In the genomic region with DNA sequence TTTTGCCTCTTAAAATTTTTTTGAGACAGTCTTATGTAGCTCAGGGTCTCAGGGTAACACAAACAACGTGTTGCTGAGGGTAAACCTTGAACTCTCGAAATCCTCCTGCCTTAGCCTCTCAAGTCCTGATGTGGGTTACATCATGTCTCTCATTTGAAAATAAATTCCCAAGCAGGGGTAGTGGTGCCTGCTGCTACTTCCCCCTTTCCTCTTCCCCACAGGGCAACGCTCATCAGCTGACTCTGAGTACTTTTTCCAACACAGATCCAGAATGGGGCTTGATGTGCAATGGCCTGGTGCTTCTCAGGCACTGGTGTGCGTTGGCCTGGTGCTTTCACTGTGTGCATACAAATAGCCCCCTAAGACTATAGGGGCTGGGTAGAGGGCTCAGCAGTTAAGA, we compare ENCODE assay signal across 28 mouse cellular contexts. TPM values are rescaled to one million over a fixed set of nuclear protein-coding genes. Genes with fewer than 3 reads are reported as not detected.
DNase-seq lines count a peak whose midpoint lies in the region; ATAC-seq and TF ChIP-seq lines count a peak whose summit lies in the region.
"Had no signal": no experiment of that assay in that cellular context is flagged by ENCODE, and none has a peak within 500 bp of the region (broad histone marks: within the 10 kb centered on the region; RNA-seq: fewer than 3 reads in every experiment).

No protein-coding gene starts in this region.

- no peak overlapping the region for H3K9ac ChIP-seq in midbrain, embryonic 11.5 days (ENCODE audit: low read length)
- no peak overlapping the region for H3K9ac ChIP-seq in midbrain, embryonic 16.5 days (ENCODE audit: low read depth, low read length)
- H3K9ac ChIP-seq: hindbrain, embryonic 15.5 days; limb, embryonic 13.5 days; neural tube, embryonic 13.5 days had no signal

- H3K4me2 ChIP-seq in midbrain, embryonic 11.5 days = no peak overlapping the region
- H3K4me2 ChIP-seq in midbrain, embryonic 16.5 days (ENCODE audit: low read length) = no peak overlapping the region
- H3K4me2 ChIP-seq: neural tube, embryonic 13.5 days had no signal

- H3K9me3 ChIP-seq in midbrain, embryonic 11.5 days (ENCODE audit: control insufficient read depth, low read length) = no peaks in the 10 kb centered on the region
- H3K9me3 ChIP-seq in midbrain, embryonic 16.5 days (replicated peaks; ENCODE audit: control insufficient read depth, low read length, poor library complexity, severe bottlenecking) = no peaks in the 10 kb centered on the region
- no peaks in the 10 kb centered on the region for H3K9me3 ChIP-seq in forebrain, embryonic 10.5 days
- H3K9me3 ChIP-seq: hindbrain, embryonic 10.5 days; hindbrain, embryonic 15.5 days; limb, embryonic 13.5 days; midbrain, embryonic 10.5 days; neural tube, embryonic 13.5 days had no signal

- TF ChIP-seq CTCF in bone marrow, adult 2 months (IDR thresholded peaks at IDR 0.05; ENCODE audit: control insufficient read depth, insufficient read depth, low read length) = no peak

- H3K36me3 ChIP-seq in midbrain, embryonic 11.5 days (ENCODE audit: control insufficient read depth, insufficient read depth, low read length) = no peaks in the 10 kb centered on the region
- no peaks in the 10 kb centered on the region for H3K36me3 ChIP-seq in midbrain, embryonic 16.5 days (ENCODE audit: control insufficient read depth, insufficient read depth, low read length)
- H3K36me3 ChIP-seq in forebrain, embryonic 10.5 days (replicated peaks) = peaks cover 19% of the 10 kb centered on the region
- H3K36me3 ChIP-seq: hindbrain, embryonic 15.5 days; limb, embryonic 13.5 days; neural tube, embryonic 13.5 days had no signal

- no peak for ATAC-seq in midbrain, embryonic 11.5 days (ENCODE audit: low FRiP score)
- no peak for ATAC-seq in midbrain, embryonic 16.5 days
- peak; percentile 55 for ATAC-seq in megakaryocyte, adult 5-6 weeks (ENCODE audit: poor library complexity, severe bottlenecking)
- ATAC-seq: forebrain, embryonic 14.5 days; inflammation-experienced regulatory T-cells, adult 6 months had no signal

- DNase-seq in midbrain, embryonic 11.5 days (ENCODE audit: low spot score, missing footprints) = peak; percentile 80
- no peak for DNase-seq in thymus, postnatal 4 days
- no peak for DNase-seq in thymus, postnatal 36 days
- no peak for DNase-seq in forebrain, embryonic 10.5 days (ENCODE audit: extremely low spot score, low spot score)
- DNase-seq: adrenal gland, postnatal 36 days; cerebellum, adult 8-10 months; cerebellum, postnatal 25 days; gastrocnemius, adult 2 months; gastrocnemius, postnatal 36 days; heart, postnatal 14 days; kidney, adult 11 months; kidney, postnatal 14 days; layer of hippocampus, adult 9-11 months; lung, adult 18-20 months; lung, postnatal 10 days; retina, postnatal 1 day; right cerebral cortex, postnatal 14 days had no signal

- no peak for TF ChIP-seq POLR2A in bone marrow, adult 2 months (IDR thresholded peaks at IDR 0.05; ENCODE audit: borderline replicate concordance, control insufficient read depth, low read depth, low read length)

- 87% methylated on average over 4 of the region's 4 CpGs for WGBS in midbrain, embryonic 11.5 days
- WGBS in midbrain, embryonic 16.5 days = 91% methylated on average over 4 of the region's 4 CpGs
- 35% methylated on average over 4 of the region's 4 CpGs for WGBS in bone marrow, adult 2 months
- 90% methylated on average over 4 of the region's 4 CpGs for WGBS in forebrain, embryonic 10.5 days

- H3K4me1 ChIP-seq in midbrain, embryonic 11.5 days (ENCODE audit: control insufficient read depth, insufficient read depth, low read length) = peaks cover 10% of the 10 kb centered on the region
- peaks cover 21% of the 10 kb centered on the region for H3K4me1 ChIP-seq in midbrain, embryonic 16.5 days (ENCODE audit: control insufficient read depth, insufficient read depth, low read length)
- H3K4me1 ChIP-seq in bone marrow, adult 2 months (ENCODE audit: control insufficient read depth, insufficient read depth, low read length) = peaks cover 6% of the 10 kb centered on the region
- peaks cover 41% of the 10 kb centered on the region for H3K4me1 ChIP-seq in forebrain, embryonic 10.5 days

- no peaks in the 10 kb centered on the region; the same call in 1 of the 2 replicates for H3K27me3 ChIP-seq in midbrain, embryonic 11.5 days (ENCODE audit: control insufficient read depth, insufficient read depth, low read length)
- no peaks in the 10 kb centered on the region for H3K27me3 ChIP-seq in midbrain, embryonic 16.5 days (ENCODE audit: control insufficient read depth, insufficient read depth, low read depth, low read length)
- H3K27me3 ChIP-seq in forebrain, embryonic 10.5 days (ENCODE audit: poor library complexity, severe bottlenecking) = no peaks in the 10 kb centered on the region
- H3K27me3 ChIP-seq: CH12.LX; hindbrain, embryonic 15.5 days; limb, embryonic 13.5 days; neural tube, embryonic 13.5 days had no signal

- H3K27ac ChIP-seq in midbrain, embryonic 11.5 days (ENCODE audit: low read depth, low read length) = no peak overlapping the region
- H3K27ac ChIP-seq in midbrain, embryonic 16.5 days (ENCODE audit: low read length) = no peak overlapping the region
- H3K27ac ChIP-seq in bone marrow, adult 2 months (ENCODE audit: control insufficient read depth, insufficient read depth, low read depth, low read length, poor library complexity) = peak overlapping the region; percentile 36; the same call in 1 of the 2 replicates
- H3K27ac ChIP-seq in forebrain, embryonic 10.5 days = no peak overlapping the region

- H3K4me3 ChIP-seq in midbrain, embryonic 11.5 days (ENCODE audit: low read depth, low read length) = no peak overlapping the region
- no peak overlapping the region for H3K4me3 ChIP-seq in midbrain, embryonic 16.5 days (ENCODE audit: low read depth, low read length)
- no peak overlapping the region for H3K4me3 ChIP-seq in bone marrow, adult 2 months (replicated peaks; ENCODE audit: control insufficient read depth, low read depth, low read length)
- H3K4me3 ChIP-seq in forebrain, embryonic 10.5 days = no peak overlapping the region
- H3K4me3 ChIP-seq: hindbrain, embryonic 15.5 days; neural tube, embryonic 13.5 days had no signal

RNA-seq across cellular contexts. Expression of a gene that starts 1.4 kb away (rescaled TPM):
- 130 and 139 TPM in 2 replicates for polyA plus RNA-seq in midbrain, embryonic 11.5 days (2014; fragmentation: Nextera tagmentation; extraction: Ambion mirVana)
- 83.1 and 90.9 TPM in 2 replicates for polyA plus RNA-seq in midbrain, embryonic 16.5 days (2015; fragmentation: Nextera tagmentation; extraction: Ambion mirVana)
- polyA plus RNA-seq in bone marrow, adult 2 months (2011; ENCODE audit: insufficient read depth, insufficient read length, low replicate concordance, missing spikeins) = 139 and 214 TPM in 2 replicates
- 312 and 327 TPM in 2 replicates for total RNA-seq in megakaryocyte, adult 5-6 weeks (2015)
- 237 and 269 TPM in 2 replicates for total RNA-seq in megakaryocyte, adult 5-6 weeks (2017)
- 117 and 119 TPM in 2 replicates for polyA plus RNA-seq in forebrain, embryonic 10.5 days (2016; fragmentation: Nextera tagmentation; extraction: Ambion mirVana)

RNA-seq across cellular contexts. Expression of a gene that starts 23.2 kb away (rescaled TPM):
- polyA plus RNA-seq in midbrain, embryonic 11.5 days (2014; fragmentation: Nextera tagmentation; extraction: Ambion mirVana) = 899 and 948 TPM in 2 replicates
- 425 and 475 TPM in 2 replicates for polyA plus RNA-seq in midbrain, embryonic 16.5 days (2015; fragmentation: Nextera tagmentation; extraction: Ambion mirVana)
- polyA plus RNA-seq in bone marrow, adult 2 months (2011; ENCODE audit: insufficient read depth, insufficient read length, low replicate concordance, missing spikeins) = 212 and 214 TPM in 2 replicates
- 317 and 383 TPM in 2 replicates for total RNA-seq in megakaryocyte, adult 5-6 weeks (2015)
- 479 and 534 TPM in 2 replicates for total RNA-seq in megakaryocyte, adult 5-6 weeks (2017)
- 884 TPM in 2 replicates for polyA plus RNA-seq in forebrain, embryonic 10.5 days (2016; fragmentation: Nextera tagmentation; extraction: Ambion mirVana)

RNA-seq across cellular contexts. Expression of a gene that starts 57.4 kb away (rescaled TPM):
- 92.4 and 97.4 TPM in 2 replicates for polyA plus RNA-seq in midbrain, embryonic 11.5 days (2014; fragmentation: Nextera tagmentation; extraction: Ambion mirVana)
- polyA plus RNA-seq in midbrain, embryonic 16.5 days (2015; fragmentation: Nextera tagmentation; extraction: Ambion mirVana) = 92.4 and 93.4 TPM in 2 replicates
- polyA plus RNA-seq in bone marrow, adult 2 months (2011; ENCODE audit: insufficient read depth, insufficient read length, low replicate concordance, missing spikeins) = 50.2 and 81.5 TPM in 2 replicates
- 130 and 131 TPM in 2 replicates for total RNA-seq in megakaryocyte, adult 5-6 weeks (2015)
- 203 and 222 TPM in 2 replicates for total RNA-seq in megakaryocyte, adult 5-6 weeks (2017)
- 111 and 113 TPM in 2 replicates for polyA plus RNA-seq in forebrain, embryonic 10.5 days (2016; fragmentation: Nextera tagmentation; extraction: Ambion mirVana)
